Mouse (Mus musculus) midbrain, embryonic 11.5 days (tissue): ENCODE measurements around the gene Arhgap36. TPM values are rescaled to one million over a fixed set of nuclear protein-coding genes. Genes with fewer than 3 reads are reported as not detected.

Experiments
- polyA plus RNA-seq: library from polyadenylated mRNA; unstranded; fragments of >200 nt; fragmentation: Nextera tagmentation; extraction: Ambion mirVana; gene quantifications from 2 replicates; pipeline ENCODE4 v1.2.1, GENCODE M21; 2014

Gene Arhgap36
- polyA plus RNA-seq, 1 experiment from 2014 or later = 1.2 TPM

Other genes starting within 250 kb of the Arhgap36 start
- gene Enox2, start 175.7 kb upstream of the Arhgap36 start, polyA plus RNA-seq = 9.9 and 12.8 TPM in 2 replicates
- not detected in 2 replicates for gene Olfr1320, start 208.4 kb downstream of the Arhgap36 start, polyA plus RNA-seq